Mouse (Mus musculus) lung, adult 18-20 months (tissue): ENCODE measurements at regions not wholly inside any gene's neighbourhood (a gene's known extent, or its start where the extent isn't known, plus 50 kb on each side); places are given as distances from the start of the nearest gene placed in this dataset.

ENCODE experiments used
- DNase-seq, 2 experiments: peaks; one replicate each; pipeline ENCODE4 v3.0.0; 2022; ENCODE audit warnings: mixed read lengths in 2 of 2

DNA sequence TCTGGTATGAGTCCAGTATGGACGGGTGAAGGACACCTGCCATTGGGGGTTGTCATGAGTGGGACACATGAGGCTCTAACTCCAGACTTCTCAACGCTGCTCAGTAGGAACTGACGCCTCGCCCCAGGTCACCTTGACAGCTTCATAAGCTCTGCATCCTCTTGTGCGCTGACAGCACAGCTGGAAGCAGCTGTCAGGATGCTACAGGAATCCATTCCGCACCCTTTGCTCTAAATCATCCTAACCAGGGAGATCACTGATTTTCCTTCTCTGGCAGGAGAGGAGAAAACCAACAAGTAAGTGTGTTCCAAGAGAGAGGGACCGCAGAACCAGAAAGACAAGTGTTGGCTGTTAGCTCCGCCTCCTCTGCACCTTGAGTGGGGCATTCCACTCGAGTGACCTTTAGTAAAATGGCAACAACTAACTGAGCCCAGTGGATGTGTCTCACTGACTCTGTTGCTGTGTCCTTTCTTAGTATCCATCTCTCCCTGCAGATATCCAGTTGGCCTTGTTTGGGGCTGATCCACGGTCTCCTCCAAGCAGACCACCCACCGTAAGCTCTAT lies 449.8 kb downstream of the Wdr11 start:
- peak; percentile 61 to 76 for DNase-seq

DNA sequence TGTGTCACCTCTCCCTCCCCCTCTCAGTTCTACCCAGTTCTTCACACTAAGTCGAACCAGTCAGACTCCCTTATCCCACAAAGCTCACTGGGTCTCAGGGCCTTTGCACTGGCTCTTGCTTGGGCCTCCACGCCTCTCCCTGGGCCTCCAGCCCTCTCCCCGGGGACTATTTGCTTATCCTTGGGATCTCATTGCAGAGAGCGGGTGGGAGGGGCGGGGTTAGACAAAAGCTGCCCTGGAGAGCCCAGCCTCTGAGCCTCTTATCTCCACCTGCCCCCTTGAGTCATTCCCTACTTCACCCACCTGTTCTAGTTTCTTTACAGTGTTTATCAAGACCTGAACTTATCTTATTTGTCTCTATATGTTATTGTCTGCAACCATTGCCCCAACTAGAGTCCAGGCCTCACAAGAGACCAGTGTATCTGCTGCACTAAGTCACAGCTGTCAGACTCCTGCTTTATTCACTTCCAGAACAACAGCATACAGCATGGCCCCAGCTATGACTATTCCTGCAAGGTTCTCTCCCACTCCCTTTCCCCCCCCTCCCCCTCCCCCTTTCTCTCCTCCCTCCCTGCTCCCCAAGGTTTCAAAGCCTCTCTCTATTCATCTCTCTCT lies 450.7 kb downstream of the Wdr11 start:
- DNase-seq, result peak in 1 of 2 experiments; percentile 29

DNA sequence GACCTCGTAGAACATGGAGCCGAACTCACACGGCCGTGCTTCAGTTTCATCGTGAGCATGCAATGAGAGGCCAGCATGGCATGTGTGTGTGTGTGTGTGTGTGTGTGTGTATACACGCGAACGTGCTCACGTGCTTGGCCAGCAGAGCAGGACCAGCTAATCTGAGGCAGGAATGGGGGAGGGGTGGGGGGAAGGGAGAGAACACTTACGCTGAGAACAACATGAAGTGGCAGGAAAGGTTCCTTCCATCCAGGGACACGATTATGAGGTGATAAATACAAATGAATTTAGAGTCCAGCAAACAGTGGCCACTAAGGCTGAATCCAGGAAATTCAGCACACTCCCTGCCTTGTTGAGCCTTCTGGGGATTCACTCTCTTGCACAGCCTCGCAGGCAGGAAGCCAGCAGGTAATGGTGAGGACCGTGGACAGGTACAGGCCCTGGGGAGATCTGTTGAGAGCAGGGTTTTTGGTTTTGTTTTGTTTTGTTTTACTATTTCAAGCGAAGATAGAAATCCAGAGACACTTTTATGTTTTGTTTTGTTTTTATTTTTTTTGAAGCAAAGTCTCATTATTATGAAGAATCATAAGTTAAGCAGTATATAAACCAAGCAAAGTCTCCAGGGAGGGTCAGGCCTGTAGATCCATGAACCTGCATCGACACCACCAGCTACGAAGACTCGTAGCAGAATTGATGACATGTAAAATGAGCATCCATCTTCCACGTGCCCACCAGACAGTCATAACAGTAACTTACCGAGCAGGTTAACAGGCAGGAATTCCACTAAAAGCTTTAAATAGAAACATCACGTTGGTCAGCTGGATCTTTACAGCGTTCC lies 452.0 kb downstream of the Wdr11 start:
- DNase-seq, result peak; percentile 52 to 66

DNA sequence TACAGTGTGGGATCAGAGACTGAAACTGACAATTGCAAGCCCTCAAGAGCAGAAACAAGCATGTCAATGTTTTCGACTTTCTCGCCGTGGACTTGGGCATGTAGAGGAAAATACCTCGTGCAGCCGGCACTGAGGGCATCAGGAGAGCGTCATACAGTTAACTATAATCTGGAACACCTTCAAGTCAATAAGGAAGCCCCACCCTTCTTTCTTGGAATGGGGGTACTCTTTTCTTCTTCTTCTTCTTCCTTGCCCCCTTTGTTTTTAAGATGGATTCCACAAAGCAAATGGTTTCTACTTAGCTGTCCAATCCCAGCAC lies 452.5 kb downstream of the Wdr11 start:
- no peak for DNase-seq

DNA sequence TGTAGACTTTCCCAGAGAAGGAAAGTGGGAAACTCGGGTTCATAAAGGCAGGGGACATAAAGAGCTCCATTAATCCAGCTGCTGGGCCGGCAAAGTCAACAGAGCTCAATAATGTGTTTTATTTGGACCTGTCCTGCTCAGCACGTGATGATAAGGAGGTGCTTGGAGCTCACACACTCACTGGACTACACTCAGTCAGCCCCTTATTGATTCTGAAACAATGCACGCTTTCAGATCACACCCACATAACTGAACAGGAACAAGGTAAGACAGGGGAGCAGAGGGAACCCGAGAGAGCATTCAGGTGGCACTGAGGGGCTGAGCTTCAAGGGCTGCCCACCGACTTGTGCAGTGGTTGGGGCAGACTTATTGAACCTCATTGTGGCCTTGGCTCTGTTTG lies 452.9 kb downstream of the Wdr11 start:
- peak; percentile 29 to 52 for DNase-seq

DNA sequence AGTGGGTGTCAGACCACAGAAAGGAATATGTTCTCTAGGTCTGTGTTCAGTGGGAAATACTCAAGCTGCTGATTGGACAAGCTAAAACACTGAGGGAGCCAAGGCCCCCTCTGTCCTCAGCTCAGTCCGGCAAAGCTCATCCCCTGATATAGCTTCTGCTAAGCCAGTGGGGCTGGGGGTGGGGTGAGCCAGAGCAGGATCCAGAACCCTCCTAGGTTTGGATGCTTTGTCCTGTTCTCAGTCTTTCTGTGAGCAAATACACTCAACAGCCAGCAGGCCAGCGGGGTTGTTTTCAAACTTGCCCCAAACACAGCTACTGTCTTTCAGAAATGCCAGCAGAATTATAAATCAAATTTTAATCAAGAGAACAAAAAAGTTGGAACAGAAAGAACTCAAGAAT lies 454.4 kb downstream of the Wdr11 start:
- no peak for DNase-seq

DNA sequence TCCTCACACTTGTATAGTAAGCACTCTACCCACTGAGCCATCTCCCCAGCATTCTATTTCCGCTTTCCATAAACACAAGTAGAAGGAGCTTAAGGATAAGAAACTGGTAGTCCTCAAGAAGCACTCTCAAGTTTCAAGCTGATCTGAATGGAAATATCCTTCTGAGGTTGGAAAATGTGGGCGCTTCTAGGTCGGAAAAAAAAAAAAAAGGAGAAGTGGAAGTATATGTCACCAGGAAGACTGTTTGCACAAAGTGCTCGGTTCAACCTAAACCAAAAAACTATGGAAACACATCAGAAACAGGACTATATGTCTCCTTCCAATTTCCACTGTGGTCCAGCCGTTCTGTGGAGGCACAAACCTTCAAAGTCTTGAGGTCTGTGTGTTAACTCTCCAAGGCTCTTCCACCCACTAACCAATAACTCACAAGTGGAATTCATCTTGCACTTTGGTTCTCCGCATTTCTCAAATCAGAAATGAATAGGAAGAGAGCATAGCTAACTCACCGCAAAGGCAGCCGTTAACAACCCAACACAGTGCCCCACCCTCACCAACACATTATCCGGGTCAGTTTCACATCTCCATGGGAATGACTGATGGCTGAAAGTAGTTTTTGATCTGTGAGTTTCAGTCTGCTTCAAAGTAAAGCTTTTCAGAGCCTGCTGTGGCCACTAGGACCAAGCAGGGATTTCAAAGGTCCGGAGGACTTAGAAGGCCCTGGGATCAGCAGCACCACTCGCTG lies 455.8 kb downstream of the Wdr11 start:
- no peak for DNase-seq

DNA sequence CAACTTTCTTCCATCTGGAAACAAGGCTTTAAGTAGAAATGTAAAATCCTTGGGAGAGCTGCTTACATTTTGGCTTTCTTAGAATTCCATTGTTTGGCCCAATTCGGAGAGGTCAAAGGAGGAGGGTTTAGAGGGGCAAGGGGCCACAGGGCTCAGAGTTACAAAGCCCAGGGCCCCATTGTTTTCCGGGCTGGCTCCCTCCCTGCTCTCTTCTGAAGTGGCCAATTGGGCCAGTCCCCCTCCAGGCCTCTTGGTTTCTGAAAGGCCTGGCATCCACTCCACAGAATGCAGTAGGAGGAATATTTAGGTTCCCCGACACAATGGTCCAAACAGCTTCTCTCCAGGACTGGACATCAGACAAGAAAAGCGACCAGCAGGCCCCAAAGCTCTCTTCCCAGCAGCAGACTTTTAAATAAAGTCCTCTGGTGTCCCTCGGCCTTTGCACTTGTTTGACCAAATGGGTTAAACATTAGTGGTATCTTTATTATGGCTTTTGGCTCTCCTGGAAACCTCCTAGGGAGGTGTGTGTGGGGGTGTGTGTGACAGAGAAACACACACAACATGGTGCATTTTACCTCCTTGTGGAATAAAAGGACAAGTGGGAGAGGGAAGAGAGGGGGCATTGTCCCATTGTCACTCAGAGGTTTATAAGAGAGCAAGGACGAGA lies 456.6 kb downstream of the Wdr11 start:
- no peak for DNase-seq

DNA sequence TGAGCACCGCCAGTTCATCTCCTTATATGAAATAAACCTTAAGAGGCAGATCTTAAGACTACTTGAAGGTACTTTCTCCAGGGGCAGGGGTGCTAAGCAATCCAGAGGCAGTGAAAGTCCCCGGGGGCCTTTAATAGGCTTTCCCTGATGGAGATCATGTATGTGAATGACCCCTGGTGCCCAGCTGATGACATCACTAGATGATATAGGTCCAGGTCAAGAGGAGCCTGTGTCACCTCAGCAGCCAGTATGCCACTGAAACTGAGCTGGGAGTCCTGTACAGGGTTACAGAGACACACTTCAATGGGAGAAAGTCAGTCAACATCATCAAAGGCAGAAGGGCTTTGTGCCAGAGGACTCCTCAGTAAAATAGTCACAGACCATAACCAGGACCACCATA lies 457.8 kb downstream of the Wdr11 start:
- no peak for DNase-seq

DNA sequence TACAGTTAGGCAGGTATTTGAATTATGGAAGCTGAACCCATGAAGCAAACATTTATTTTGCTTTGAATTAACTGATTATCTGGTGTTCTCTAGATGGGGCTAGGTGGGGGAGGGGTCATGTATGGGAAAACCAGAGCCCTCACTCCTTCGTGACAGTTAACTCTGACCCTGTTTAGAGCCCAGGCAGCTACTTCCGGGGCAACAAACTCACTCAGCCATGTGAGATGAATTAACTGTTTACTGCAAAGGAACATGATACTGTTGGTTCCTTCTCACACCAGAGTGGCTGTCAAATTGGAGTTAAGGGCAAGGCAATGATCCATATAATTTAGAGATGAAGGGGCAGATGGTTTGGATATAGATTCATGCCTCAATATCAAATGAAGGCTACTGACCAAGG lies 458.5 kb downstream of the Wdr11 start:
- DNase-seq, result no peak

DNA sequence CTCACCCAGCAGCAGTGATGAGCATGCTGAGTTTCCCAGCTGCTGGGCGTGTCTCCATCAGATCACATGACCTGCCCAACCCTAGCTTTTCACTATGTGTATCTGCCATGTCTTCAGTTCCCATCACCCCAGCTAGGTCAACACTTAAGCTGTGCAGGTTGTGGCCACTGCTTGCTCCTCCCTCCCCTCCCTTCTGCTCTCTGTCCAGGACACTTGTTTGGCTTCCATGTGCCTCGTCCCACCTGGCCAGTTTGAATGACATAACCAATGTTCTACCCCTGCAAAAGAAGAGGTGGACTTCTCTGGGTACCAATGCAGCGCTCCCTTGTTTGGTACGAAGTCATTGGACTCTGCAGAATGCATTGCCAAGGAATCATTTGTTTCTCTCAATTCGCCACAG lies 460.7 kb downstream of the Wdr11 start:
- DNase-seq, result no peak

DNA sequence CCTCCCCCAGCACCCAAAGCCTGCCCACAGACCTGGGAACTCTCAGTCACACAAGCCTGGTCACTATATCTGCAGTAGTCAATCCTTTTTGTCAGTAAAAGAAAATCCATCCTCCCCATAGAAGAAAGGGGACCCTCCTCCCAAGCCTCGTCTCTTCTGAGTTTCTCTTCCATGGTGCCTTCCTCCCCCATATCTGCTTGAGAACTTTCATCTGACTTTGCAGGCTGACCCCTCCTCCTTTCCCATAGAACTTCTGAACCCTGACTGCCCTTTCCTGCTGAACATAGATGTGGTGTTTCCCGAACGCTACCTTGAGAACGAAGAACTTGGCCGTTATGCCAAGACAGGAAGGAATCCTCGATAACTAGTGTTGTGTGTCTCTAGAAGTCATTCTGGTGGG lies 462.5 kb downstream of the Ate1 start:
- no peak for DNase-seq

DNA sequence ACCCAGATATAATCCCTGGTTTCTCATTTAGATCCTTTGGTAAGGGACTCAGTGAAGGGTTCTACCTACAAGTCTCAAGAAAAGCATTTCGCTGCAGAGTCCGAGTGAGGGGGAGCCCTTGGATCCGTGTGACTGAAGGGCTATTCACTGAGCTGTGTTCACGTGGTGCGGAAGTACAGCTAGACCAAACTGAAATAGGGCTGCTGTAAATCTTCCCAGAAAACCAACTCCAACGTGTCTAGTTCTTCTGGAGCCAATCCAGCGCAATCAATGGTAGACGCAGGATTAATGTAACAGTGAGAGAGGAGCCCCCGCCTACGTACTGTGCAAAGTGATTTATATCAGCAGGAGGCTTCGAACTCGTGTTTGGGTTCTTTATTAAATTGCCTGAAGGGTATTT lies 461.9 kb downstream of the Ate1 start:
- DNase-seq, result no peak

DNA sequence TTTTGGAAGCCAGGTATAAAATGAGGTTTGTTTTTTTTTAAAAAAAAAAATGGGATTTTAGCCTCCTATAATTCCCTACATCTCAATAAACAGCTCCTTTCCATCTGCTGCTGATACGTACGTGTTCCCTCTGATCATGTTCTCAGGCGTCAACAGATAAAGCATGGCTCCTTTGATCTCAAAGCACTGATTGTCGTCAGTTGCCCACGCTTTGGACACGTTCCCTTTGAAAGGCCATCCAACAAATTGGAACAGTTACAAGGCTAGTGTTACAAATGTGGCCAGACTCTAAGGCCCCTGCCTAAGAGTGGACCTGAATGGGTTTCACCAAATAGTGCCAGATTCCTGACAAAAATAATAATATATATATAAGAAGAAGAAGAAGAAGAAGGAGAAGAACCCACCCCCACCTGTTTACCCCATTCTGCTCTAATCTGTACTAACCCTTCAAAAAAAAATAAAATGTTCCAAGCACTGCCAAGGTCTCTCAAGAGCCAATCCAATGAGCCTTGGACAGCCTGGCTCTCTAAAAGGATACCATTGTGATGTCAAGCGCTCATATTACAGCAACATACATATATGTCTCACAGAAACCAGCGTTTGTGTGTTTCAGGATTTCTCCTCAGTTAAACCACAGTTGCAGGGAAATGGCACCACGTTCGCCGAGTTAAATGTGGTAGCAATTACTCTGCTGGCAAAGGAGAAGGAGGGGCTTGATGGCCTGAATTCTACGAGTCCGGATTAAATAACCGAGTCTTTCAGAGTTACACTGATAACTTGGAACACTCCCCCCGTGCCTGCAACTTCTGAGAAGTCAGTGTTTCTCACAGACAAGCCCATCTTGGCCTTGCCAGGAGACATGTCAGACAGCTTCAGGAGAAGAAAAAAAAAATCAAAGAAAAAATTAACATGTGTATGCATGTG lies 460.2 kb downstream of the Ate1 start:
- no peak for DNase-seq

DNA sequence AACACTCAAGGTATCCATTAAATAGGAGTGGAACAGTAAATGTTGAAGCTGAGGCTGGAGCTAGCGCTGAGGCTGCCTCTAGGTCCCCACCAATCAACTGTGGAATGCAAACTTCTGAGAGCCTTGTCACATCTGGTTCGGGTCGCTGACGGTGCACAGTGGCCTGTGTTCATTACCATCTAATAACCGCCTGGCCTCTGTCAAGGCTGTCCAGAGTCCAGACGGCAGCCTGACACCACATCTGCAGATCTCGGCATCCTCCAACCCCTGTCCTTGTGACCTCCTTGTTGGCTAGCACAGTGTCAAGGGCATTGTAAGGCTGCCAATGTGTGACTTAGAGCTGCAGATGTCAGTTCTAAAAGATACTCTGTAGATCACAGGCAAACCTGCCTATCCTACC lies 455.7 kb downstream of the Ate1 start:
- DNase-seq, result no peak

DNA sequence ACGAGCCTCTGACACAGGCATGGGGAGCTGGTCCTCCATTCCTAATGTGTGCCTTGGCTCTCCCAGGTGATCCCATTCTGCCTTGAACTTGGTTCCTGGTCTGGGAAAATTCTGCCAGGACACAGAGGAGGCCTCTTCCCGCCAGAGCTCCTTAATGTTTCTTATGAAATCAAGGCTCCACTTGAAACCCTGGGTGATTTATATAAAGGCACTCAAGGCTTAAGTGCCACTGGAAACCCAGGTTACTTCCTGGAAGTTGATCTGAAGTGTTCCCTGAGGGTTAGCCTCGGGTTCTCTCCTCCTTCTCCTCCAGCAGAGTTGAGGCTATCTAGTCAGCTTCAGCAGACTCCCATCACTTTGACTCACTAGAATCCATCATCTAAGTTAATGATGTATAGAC lies 451.9 kb downstream of the Ate1 start:
- DNase-seq, result peak; percentile 42 to 72

DNA sequence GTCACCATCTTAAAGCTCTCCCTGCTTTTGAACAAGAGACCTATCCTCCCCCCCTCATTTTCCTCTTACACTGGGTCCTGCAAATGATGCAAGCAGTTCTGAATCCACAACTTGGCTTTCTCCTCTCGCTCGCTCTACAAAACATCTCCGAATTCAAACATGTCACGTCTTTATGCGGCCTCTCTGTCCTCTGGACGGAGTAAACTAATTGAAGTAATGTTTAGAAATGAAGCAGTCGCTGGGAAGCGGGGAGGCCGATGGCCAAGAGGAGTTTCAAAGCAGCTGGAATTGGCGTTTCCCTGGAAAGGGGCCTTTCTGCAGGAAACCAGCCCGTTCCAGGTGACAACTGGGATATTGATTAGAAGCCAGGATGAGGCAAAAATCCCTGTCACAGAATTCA lies 446.8 kb downstream of the Ate1 start:
- no peak for DNase-seq

DNA sequence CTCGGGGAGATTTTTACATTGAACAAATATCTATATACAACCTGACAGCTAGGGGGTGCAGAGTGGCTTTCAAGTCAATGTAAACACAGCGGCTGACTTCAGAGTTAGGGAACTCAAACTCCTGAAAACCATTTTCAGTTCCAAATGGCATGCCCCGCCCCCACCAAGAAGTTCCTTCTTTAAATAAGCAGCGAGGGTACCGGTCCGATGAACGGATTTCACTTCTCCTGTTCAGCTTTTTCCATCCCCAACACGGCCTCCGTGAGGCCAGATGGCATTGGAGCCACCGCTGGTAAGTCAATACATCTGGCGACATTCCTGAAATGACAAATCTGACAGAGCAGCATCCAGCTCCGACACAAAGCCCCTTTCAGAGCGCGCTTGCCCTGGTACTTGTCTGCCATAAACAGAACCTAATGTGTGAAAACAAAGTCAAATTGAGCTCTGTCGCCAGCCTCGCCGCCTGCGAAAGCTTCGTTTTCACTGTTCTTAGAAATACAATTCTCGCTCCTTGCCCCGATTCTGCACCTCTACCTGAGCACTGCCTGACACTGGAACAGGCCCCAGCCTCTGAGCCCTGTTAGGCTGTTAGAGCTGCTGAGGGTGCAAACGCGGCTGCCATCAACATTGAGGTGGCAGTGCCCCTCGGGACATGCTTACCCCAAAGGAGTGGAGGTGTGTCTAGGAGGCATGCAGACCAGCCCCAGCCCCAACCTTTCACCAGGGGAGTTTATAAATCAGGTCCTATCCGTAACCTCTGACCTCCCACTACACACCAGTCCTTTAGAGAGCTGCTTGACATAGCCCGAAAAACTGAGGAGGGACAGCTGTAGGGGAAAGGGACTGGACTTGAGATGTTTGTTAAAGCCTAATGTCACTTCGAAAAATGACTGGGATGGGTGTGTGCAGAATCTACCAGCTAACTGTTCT lies 446.0 kb downstream of the Ate1 start:
- peak; percentile 43 to 47 for DNase-seq

DNA sequence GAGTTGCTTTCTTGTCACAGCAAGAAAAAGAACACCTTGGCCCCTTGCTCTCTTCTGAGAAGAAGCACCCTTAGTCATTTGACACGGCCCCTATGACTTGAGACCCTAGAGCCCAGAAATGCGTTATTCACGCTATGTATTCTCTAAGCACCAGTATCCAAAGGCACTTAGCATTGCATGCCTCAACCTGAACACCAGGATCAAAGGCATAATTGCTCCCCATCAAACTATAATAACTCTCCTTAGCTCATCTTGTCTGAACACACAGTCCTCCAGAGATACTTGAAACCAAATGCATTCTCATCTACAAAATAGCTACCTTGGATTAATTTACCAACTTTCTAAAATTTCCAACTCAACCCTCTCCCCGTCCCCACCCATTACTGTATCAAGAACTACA lies 437.5 kb downstream of the Ate1 start:
- no peak for DNase-seq

DNA sequence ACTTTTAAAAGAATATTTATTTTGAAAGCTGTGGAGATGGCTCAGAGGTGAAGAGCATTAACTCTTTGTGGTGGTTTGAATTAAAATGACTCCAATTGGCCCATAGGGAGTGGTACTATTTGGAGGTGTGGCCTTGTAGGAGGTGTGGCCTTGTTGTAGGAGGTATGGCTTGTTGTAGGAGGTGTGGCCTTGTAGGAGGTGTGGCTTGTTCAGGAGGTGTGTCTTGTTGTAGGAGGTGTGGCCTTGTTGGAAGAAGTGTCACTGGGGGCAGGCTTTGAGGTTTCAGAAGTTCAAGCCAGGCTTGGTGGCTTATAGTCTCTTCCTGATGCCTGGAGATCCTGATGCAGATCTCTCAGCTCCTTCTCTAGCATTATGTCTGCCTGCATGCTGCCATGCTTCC lies 434.5 kb downstream of the Ate1 start:
- DNase-seq, result no peak
